Mouse (Mus musculus): ENCODE measurements around the gene Cd6. TPM values are rescaled to one million over a fixed set of nuclear protein-coding genes. Genes with fewer than 3 reads are reported as not detected.

The Cd6 gene
- polyA plus RNA-seq, 1 experiment from 2014 or later: 0.04 TPM

DNA sequence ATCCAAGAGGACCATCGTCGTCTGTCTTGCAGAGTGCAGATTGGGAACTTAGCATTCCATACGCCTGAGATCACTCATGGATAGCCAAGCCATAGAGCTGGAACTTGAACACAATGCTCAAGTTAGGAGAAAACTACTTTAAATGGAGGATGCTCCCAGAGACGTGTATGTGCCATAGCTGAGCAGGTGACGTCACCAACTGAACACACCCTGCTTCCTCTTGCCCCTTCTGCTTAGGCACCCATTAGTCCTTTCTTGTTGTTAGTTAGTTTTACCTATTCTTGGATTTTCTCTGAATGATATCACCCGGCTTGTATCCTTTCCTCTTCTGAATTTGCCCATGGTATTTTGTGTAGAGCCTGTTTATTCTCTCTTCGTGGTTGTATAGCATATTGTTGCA, 82.7 kb downstream of the Cd6 start:
- no peak overlapping the region for H3K4me3 ChIP-seq (ENCODE audit: low read depth, low read length)
- H3K9ac ChIP-seq (ENCODE audit: low read depth, low read length): no peak overlapping the region
- no peak overlapping the region for H3K27ac ChIP-seq (ENCODE audit: low read length)
- H3K27me3 ChIP-seq (ENCODE audit: control insufficient read depth, insufficient read depth, low read depth, low read length): no peaks in the 10 kb centered on the region
- 66% methylated on average over 7 of the region's 7 CpGs for WGBS (ENCODE audit: insufficient replicate concordance)
- H3K4me1 ChIP-seq (ENCODE audit: control insufficient read depth, low read depth, low read length): no peaks in the 10 kb centered on the region
- no peaks in the 10 kb centered on the region for H3K9me3 ChIP-seq (replicated peaks; ENCODE audit: control insufficient read depth, low read length)
- no peaks in the 10 kb centered on the region for H3K36me3 ChIP-seq (ENCODE audit: control insufficient read depth, insufficient read depth)
- H3K4me2 ChIP-seq (ENCODE audit: low read depth, low read length): no peak overlapping the region
- ATAC-seq (ENCODE audit: low read depth): no peak

DNA sequence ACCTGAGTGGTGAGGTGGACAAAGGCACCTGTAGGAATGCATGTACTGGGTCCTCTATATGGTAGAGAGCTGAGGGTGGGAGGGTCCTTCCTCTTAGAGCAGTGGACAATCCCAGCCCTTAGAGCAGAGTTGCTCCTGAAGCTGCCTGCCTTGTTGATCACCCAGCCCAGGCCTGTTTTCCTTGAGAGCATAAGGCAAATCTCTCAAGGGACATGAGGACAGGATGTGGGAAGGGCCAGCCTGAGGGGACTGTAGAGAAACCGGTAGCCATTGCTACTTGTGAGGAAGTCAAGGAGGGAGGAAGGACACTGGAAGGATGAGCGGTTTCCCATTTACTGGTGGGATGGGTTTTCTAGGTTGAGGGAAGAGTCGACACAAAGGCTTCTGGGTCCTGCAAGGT, 87.3 kb downstream of the Cd6 start:
- H3K27ac ChIP-seq (ENCODE audit: low read length): no peak overlapping the region
- no peak overlapping the region for H3K4me3 ChIP-seq (ENCODE audit: low read depth, low read length)
- H3K4me1 ChIP-seq (ENCODE audit: control insufficient read depth, low read depth, low read length): no peaks in the 10 kb centered on the region
- no peak for ATAC-seq (ENCODE audit: low read depth)
- no peaks in the 10 kb centered on the region for H3K27me3 ChIP-seq (ENCODE audit: control insufficient read depth, insufficient read depth, low read depth, low read length)
- H3K4me2 ChIP-seq (ENCODE audit: low read depth, low read length): no peak overlapping the region
- no peak overlapping the region for H3K9ac ChIP-seq (ENCODE audit: low read depth, low read length)
- H3K9me3 ChIP-seq (replicated peaks; ENCODE audit: control insufficient read depth, low read length): no peaks in the 10 kb centered on the region
- 31% methylated on average over 3 of the region's 3 CpGs for WGBS (ENCODE audit: insufficient replicate concordance)
- no peaks in the 10 kb centered on the region for H3K36me3 ChIP-seq (ENCODE audit: control insufficient read depth, insufficient read depth)

DNA sequence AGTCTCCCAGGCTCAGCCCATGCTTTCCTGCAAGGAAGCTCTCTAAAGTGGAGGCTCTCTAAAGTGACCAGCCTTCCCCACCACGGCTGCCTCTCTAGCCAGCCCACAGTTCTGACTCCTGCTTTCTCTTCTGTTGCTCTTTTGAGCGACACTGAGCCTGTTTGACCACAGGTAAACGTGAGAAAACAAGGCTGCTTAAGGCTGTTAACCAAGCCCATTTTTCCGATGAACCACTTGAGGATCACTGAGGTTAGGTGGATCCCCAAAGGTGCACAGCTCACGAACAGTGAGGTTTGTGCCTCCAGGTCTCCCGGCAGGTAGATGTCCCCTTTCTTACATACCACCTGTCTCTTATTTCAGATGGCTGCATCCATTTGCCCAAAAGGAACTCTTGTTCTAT, 87.7 kb downstream of the Cd6 start:
- Histone ChIP-seq H3K4me3 (ENCODE audit: low read depth, low read length) (no peak overlapping the region), H3K9ac (ENCODE audit: low read depth, low read length) (no peak overlapping the region), H3K36me3 (ENCODE audit: control insufficient read depth, insufficient read depth) (no peaks in the 10 kb centered on the region), H3K27ac (ENCODE audit: low read length) (no peak overlapping the region), H3K27me3 (ENCODE audit: control insufficient read depth, insufficient read depth, low read depth, low read length) (no peaks in the 10 kb centered on the region), H3K4me2 (ENCODE audit: low read depth, low read length) (no peak overlapping the region), H3K9me3 (replicated peaks; ENCODE audit: control insufficient read depth, low read length) (no peaks in the 10 kb centered on the region), H3K4me1 (ENCODE audit: control insufficient read depth, low read depth, low read length) (no peaks in the 10 kb centered on the region)
- WGBS (ENCODE audit: insufficient replicate concordance): 57% methylated on average over 6 of the region's 6 CpGs
- no peak for ATAC-seq (ENCODE audit: low read depth)

DNA sequence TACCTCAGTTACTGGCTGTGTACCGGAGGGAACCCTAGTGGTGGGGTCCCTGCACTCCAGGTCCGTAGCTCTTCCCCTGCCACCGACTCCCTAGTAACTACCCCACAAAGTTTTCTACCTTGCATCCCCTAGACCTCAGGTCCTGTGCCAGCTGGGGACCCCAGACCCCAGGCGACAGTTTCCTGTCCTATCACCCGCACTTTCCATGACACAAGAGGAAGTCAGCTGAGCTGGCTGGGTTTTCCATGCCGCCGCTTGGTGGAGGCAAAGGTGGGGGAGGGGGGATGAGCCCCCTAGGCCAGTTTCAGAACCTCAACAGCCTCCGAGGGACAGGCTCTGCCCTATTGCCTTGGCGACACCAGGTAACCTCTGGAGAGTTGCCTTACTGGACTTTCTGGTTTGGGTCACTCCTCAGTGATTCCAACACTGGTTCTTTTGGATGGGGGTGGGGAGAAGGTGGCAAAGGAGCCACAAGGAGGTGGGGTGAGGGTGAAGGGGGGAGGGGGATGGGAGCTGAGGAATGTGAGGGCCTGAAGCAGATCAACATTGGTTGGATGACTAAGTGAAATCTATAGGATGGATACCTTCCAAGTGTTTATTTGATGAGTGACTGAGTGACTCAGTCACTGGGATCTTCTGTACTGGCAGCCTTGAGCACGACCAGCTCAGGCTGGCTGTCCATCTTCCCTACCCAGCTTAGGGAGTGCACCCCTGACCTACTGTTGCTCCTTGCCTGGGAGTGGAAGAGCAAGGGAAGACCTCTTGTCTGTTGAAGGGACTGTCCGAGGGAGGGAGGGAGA, 89.0 kb downstream of the Cd6 start:
- Histone ChIP-seq H3K9me3 (replicated peaks; ENCODE audit: control insufficient read depth, low read length) (no peaks in the 10 kb centered on the region), H3K27me3 (ENCODE audit: control insufficient read depth, insufficient read depth, low read depth, low read length) (no peaks in the 10 kb centered on the region), H3K36me3 (ENCODE audit: control insufficient read depth, insufficient read depth) (no peaks in the 10 kb centered on the region), H3K9ac (ENCODE audit: low read depth, low read length) (no peak overlapping the region), H3K4me3 (ENCODE audit: low read depth, low read length) (no peak overlapping the region), H3K4me1 (ENCODE audit: control insufficient read depth, low read depth, low read length) (no peaks in the 10 kb centered on the region), H3K27ac (ENCODE audit: low read length) (no peak overlapping the region), H3K4me2 (ENCODE audit: low read depth, low read length) (no peak overlapping the region)
- ATAC-seq (ENCODE audit: low read depth): no peak
- WGBS (ENCODE audit: insufficient replicate concordance): 19% methylated on average over 11 of the region's 11 CpGs

DNA sequence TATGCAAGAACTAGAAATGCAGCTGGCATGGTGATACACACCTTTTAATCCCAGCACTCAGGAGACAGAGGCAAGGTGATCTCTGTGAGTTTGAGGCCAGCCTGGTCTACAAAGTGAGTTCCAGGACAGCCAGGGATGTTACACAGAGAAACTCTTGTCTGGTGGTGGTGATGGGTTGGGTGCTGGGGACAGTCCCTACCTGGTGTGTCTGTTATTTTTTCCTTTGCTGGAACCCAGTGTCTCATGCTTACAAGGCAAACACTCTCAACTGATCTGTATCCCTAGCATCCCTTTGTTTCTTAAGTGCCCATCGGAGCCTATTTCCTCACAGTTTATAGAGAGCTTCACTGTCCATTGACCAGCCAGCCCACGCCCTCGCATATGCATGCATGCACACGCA, 89.9 kb downstream of the Cd6 start:
- WGBS (ENCODE audit: insufficient replicate concordance): 71% methylated on average over 4 of the region's 4 CpGs
- H3K36me3 ChIP-seq (ENCODE audit: control insufficient read depth, insufficient read depth): no peaks in the 10 kb centered on the region
- no peak overlapping the region for H3K4me3 ChIP-seq (ENCODE audit: low read depth, low read length)
- no peak overlapping the region for H3K27ac ChIP-seq (ENCODE audit: low read length)
- no peak overlapping the region for H3K4me2 ChIP-seq (ENCODE audit: low read depth, low read length)
- H3K27me3 ChIP-seq (ENCODE audit: control insufficient read depth, insufficient read depth, low read depth, low read length): no peaks in the 10 kb centered on the region
- no peaks in the 10 kb centered on the region for H3K4me1 ChIP-seq (ENCODE audit: control insufficient read depth, low read depth, low read length)
- no peak for ATAC-seq (ENCODE audit: low read depth)
- no peaks in the 10 kb centered on the region for H3K9me3 ChIP-seq (replicated peaks; ENCODE audit: control insufficient read depth, low read length)
- H3K9ac ChIP-seq (ENCODE audit: low read depth, low read length): no peak overlapping the region

Other genes with a start within 250 kb of the Cd6 start
- gene Ddb1, start 224.7 kb downstream of the Cd6 start, polyA plus RNA-seq (2015; fragmentation: Nextera tagmentation; extraction: Ambion mirVana): 170 and 176 TPM in 2 replicates
- 39.7 and 47.8 TPM in 2 replicates for gene Tkfc, start 224.4 kb downstream of the Cd6 start, polyA plus RNA-seq (2015; fragmentation: Nextera tagmentation; extraction: Ambion mirVana)
- gene Vwce, start 195.8 kb downstream of the Cd6 start, polyA plus RNA-seq (2015; fragmentation: Nextera tagmentation; extraction: Ambion mirVana): 13.5 and 16.0 TPM in 2 replicates
- 0.06 TPM in 1 of 2 replicates, not detected in the other for gene Pga5, start 152.0 kb downstream of the Cd6 start, polyA plus RNA-seq (2015; fragmentation: Nextera tagmentation; extraction: Ambion mirVana)
- gene Vps37c, start 141.3 kb downstream of the Cd6 start, polyA plus RNA-seq (2015; fragmentation: Nextera tagmentation; extraction: Ambion mirVana): 11.7 and 12.1 TPM in 2 replicates
- not detected in 2 replicates for gene Cd5, start 91.1 kb downstream of the Cd6 start, polyA plus RNA-seq (2015; fragmentation: Nextera tagmentation; extraction: Ambion mirVana)
- gene Slc15a3, start 9.7 kb upstream of the Cd6 start, polyA plus RNA-seq (2015; fragmentation: Nextera tagmentation; extraction: Ambion mirVana): 1.5 and 1.8 TPM in 2 replicates
- 2.7 and 3.1 TPM in 2 replicates for gene Tmem132a, start 39.9 kb upstream of the Cd6 start, polyA plus RNA-seq (2015; fragmentation: Nextera tagmentation; extraction: Ambion mirVana)
- gene Tmem109, start 51.9 kb upstream of the Cd6 start, polyA plus RNA-seq (2015; fragmentation: Nextera tagmentation; extraction: Ambion mirVana): 16.9 and 20.0 TPM in 2 replicates
- 11.7 and 12.2 TPM in 2 replicates for gene Prpf19, start 65.2 kb upstream of the Cd6 start, polyA plus RNA-seq (2015; fragmentation: Nextera tagmentation; extraction: Ambion mirVana)
- not detected in 2 replicates for gene Zp1, start 90.6 kb upstream of the Cd6 start, polyA plus RNA-seq (2015; fragmentation: Nextera tagmentation; extraction: Ambion mirVana)
- gene Ptgdr2, start 107.1 kb upstream of the Cd6 start, polyA plus RNA-seq (2015; fragmentation: Nextera tagmentation; extraction: Ambion mirVana): 0.04 and 0.05 TPM in 2 replicates
- 9.0 and 9.1 TPM in 2 replicates for gene Ccdc86, start 119.2 kb upstream of the Cd6 start, polyA plus RNA-seq (2015; fragmentation: Nextera tagmentation; extraction: Ambion mirVana)
- gene Ms4a10, start 144.6 kb upstream of the Cd6 start, polyA plus RNA-seq (2015; fragmentation: Nextera tagmentation; extraction: Ambion mirVana): 0.31 TPM in 1 of 2 replicates, not detected in the other
- not detected in 2 replicates for gene Ms4a15, start 163.2 kb upstream of the Cd6 start, polyA plus RNA-seq (2015; fragmentation: Nextera tagmentation; extraction: Ambion mirVana)
- 0.20 TPM in 1 of 2 replicates, not detected in the other for gene Ms4a18, start 188.0 kb upstream of the Cd6 start, polyA plus RNA-seq (2015; fragmentation: Nextera tagmentation; extraction: Ambion mirVana)

Data from liver, embryonic 16.5 days (tissue).